Mouse (Mus musculus): ENCODE results near the gene Ifrd1. TPM values are rescaled to one million over a fixed set of nuclear protein-coding genes. Genes with fewer than 3 reads are reported as not detected.
A peak's percentile ranks its signal among the peaks of the same experiment; 100 is the strongest.

Gene Ifrd1
- polyA plus RNA-seq, 1 experiment from 2014 or later = 200 TPM

DNA sequence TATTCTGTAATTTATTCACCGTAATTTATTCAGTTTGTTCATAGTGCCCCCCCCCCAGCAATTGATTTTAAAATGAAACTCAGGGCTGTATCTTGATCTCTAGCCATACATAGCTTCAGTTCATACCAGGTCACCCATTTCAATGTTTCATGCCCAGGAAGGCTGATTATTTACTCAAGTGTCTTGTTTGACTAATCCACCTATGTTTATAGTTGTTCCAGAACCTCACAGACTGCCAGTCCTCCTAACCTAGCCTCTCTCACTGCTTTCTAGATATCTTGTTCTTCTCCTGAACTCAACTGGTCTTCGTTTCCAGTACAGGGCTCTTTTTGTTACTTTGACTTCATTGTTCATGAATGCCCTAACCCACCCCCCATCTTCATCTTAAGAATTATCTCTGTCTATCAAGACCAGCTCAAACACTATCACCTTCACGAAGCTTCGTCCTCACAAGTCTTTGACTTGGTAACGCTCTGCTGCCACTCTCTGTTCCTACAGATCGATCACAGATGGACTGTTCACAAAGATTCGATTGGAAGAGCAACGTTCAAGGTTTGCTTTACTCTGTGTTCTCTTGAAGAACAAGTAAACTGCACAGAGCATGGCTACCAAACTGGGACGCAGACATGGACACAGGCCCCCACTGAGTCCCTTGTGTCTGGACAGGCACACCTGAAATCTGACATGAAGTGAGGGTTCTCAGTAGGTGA, 24.0 kb downstream of the Ifrd1 start:
- no peak for ATAC-seq (replicated peaks; ENCODE audit: low FRiP score)
- no peak overlapping the region for H3K4me3 ChIP-seq (ENCODE audit: low read depth, low read length)
- no peaks in the 10 kb centered on the region for H3K27me3 ChIP-seq (ENCODE audit: control insufficient read depth, insufficient read depth, low read length)
- H3K4me2 ChIP-seq (ENCODE audit: low read depth, low read length, severe bottlenecking) = no peak overlapping the region
- H3K27ac ChIP-seq (ENCODE audit: low read depth, low read length) = no peak overlapping the region
- H3K9ac ChIP-seq (ENCODE audit: low read length) = no peak overlapping the region
- no peaks in the 10 kb centered on the region for H3K9me3 ChIP-seq (ENCODE audit: control insufficient read depth, low read length)
- no peak for DNase-seq (ENCODE audit: low spot score)
- no peaks in the 10 kb centered on the region for H3K36me3 ChIP-seq (ENCODE audit: control insufficient read depth, insufficient read depth, low read length)
- H3K4me1 ChIP-seq (replicated peaks; ENCODE audit: control insufficient read depth, insufficient read depth, low read length) = peaks cover 5% of the 10 kb centered on the region; the same call in 1 of the 2 replicates
- 95% methylated on average over 9 of the region's 9 CpGs for WGBS

DNA sequence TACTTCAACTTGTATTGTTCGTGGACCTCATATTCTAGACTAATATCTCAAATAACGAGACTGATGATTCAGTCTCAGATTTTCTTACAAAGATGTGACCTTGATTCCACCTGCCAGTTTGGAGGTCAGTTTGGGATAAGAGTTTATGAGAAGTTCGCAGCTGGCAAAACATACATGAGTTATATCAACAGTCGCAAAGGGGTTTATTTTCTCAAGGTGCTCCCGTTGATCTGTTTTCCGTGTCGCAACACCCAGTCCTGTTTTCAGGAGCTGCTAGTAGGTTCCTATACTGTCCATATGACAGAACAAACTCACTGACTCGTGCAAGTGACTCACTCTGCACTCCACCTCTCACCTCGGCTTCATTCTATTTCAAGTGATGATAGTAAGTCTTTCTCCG, 24.6 kb downstream of the Ifrd1 start:
- peak overlapping the region; percentile 39 for H3K9ac ChIP-seq (ENCODE audit: low read length)
- no peaks in the 10 kb centered on the region for H3K36me3 ChIP-seq (ENCODE audit: control insufficient read depth, insufficient read depth, low read length)
- H3K4me1 ChIP-seq (replicated peaks; ENCODE audit: control insufficient read depth, insufficient read depth, low read length) = peaks cover 5% of the 10 kb centered on the region; the same call in 1 of the 2 replicates
- no peaks in the 10 kb centered on the region for H3K9me3 ChIP-seq (ENCODE audit: control insufficient read depth, low read length)
- DNase-seq (ENCODE audit: low spot score) = no peak
- peak overlapping the region; percentile 53 for H3K4me2 ChIP-seq (ENCODE audit: low read depth, low read length, severe bottlenecking)
- WGBS = 61% methylated on average over 10 of the region's 10 CpGs
- H3K27me3 ChIP-seq (ENCODE audit: control insufficient read depth, insufficient read depth, low read length) = no peaks in the 10 kb centered on the region
- no peak for ATAC-seq (replicated peaks; ENCODE audit: low FRiP score)
- H3K4me3 ChIP-seq (ENCODE audit: low read depth, low read length) = peak overlapping the region; percentile 94
- no peak overlapping the region for H3K27ac ChIP-seq (ENCODE audit: low read depth, low read length)

DNA sequence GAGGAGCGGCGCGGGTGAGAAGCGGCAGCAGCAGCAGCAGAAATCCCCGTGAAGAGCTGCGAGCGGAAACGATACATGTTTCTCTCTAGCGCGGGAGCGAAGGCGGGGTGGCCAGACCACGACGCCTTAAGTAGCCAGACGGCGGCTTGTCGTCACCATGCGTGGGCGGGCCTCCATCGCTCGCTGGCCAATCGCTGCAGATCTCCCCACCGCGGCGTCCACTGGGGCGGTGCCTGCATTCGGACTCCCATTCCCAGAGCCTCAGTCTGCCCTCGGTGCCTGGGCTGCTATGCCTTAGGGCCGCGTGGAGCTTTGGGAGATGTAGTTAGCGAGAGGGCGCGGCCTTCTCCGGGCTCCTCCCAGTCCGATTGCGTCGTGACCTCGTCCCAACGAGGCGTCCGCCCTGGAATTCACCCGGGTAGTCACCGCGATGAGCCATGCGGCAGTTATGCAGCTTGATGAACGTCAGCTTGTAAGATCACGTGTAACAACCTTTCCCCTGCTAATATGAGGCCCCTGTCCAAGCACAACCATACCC, 25.2 kb downstream of the Ifrd1 start:
- ATAC-seq (replicated peaks; ENCODE audit: low FRiP score) = peak; percentile 99
- H3K36me3 ChIP-seq (ENCODE audit: control insufficient read depth, insufficient read depth, low read length) = no peaks in the 10 kb centered on the region
- peak overlapping the region; percentile 94 for H3K4me3 ChIP-seq (ENCODE audit: low read depth, low read length)

DNA sequence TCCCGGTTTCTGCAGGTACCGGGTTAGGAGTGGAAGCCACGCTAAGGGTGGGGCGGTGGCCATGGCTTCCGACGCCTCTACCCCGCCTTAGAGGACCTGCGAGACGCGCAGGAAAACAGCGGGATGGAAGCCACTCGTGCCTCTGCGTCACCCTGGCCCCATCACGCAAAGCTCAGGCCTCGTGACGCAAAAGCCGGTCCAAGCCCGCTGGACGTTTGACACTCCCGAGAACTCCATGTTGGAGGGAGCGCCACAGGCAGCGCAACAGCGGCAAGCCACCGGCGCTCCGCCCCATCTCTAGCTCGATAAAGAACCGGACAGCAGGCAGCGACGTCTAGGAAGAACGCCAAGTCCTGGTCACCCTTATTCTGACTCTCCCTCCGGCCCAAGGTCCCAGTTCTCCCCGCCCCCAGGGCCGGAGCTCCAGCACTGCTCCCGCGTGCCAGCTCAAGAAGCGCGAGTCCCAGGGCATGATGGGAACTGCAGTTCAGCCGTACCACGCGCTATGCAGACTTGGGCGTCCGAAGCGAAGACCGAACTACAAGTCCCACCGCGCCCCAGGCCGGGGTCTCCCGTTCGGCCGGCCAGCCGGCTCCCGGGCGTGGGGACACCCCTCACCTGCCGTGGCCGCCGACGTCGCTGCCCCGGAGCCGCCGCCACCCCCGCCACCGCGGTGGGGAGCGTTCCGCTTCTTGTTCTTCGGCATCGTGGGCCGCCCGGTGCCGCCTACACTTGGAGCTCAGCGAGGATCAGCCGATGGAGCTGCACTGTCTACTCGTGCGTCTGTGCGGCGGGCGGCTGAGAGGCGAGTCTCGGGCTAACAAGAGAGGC, 25.8 kb downstream of the Ifrd1 start:
- peak overlapping the region; percentile 94 for H3K4me3 ChIP-seq (ENCODE audit: low read depth, low read length)
- ATAC-seq (replicated peaks; ENCODE audit: low FRiP score) = peak; percentile 94
- H3K9ac ChIP-seq (ENCODE audit: low read length) = peak overlapping the region; percentile 90
- H3K27me3 ChIP-seq (ENCODE audit: control insufficient read depth, insufficient read depth, low read length) = no peaks in the 10 kb centered on the region
- WGBS = under 1% methylated on average over 78 of the region's 81 CpGs
- peak overlapping the region; percentile 59 for H3K4me2 ChIP-seq (ENCODE audit: low read depth, low read length, severe bottlenecking)
- peaks cover 5% of the 10 kb centered on the region; the same call in 1 of the 2 replicates for H3K4me1 ChIP-seq (replicated peaks; ENCODE audit: control insufficient read depth, insufficient read depth, low read length)
- peak overlapping the region; percentile 88 for H3K27ac ChIP-seq (ENCODE audit: low read depth, low read length)
- peak; percentile 95 for DNase-seq (ENCODE audit: low spot score)
- H3K9me3 ChIP-seq (ENCODE audit: control insufficient read depth, low read length) = no peaks in the 10 kb centered on the region
- no peaks in the 10 kb centered on the region for H3K36me3 ChIP-seq (ENCODE audit: control insufficient read depth, insufficient read depth, low read length)

More for the DNA sequence above, 25.2 kb downstream of the Ifrd1 start:
- WGBS = under 1% methylated on average over 47 of the region's 47 CpGs
- Histone ChIP-seq H3K27me3 (ENCODE audit: control insufficient read depth, insufficient read depth, low read length) (no peaks in the 10 kb centered on the region), H3K9ac (ENCODE audit: low read length) (peak overlapping the region; percentile 90), H3K4me1 (replicated peaks; ENCODE audit: control insufficient read depth, insufficient read depth, low read length) (peaks cover 5% of the 10 kb centered on the region; the same call in 1 of the 2 replicates), H3K4me2 (ENCODE audit: low read depth, low read length, severe bottlenecking) (peak overlapping the region; percentile 59), H3K9me3 (ENCODE audit: control insufficient read depth, low read length) (no peaks in the 10 kb centered on the region), H3K27ac (ENCODE audit: low read depth, low read length) (peak overlapping the region; percentile 88)
- peak; percentile 100 for DNase-seq (ENCODE audit: low spot score)

DNA sequence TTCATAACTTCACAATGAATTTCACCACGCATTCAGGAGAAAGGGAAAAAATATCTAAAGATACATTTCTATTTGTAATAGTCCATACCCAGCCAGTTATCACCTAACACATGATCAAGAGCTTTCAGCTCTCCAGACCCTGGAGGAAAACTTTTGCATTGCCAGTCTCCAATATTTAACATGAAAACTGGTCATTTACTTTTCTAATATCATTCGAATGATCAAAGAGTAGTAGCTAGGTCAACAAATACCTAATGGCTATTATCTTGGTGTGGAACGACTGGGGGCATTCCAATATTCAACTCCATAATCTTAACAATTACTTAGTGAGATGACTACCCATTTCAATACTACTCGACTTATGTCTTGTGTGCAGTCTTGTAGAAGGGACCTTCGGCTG, 26.7 kb downstream of the Ifrd1 start:
- ATAC-seq (replicated peaks; ENCODE audit: low FRiP score) (no peak), DNase-seq (ENCODE audit: low spot score) (no peak)
- Histone ChIP-seq H3K4me1 (replicated peaks; ENCODE audit: control insufficient read depth, insufficient read depth, low read length) (peaks cover 5% of the 10 kb centered on the region; the same call in 1 of the 2 replicates), H3K9me3 (ENCODE audit: control insufficient read depth, low read length) (no peaks in the 10 kb centered on the region), H3K4me3 (ENCODE audit: low read depth, low read length) (peak overlapping the region; percentile 94), H3K4me2 (ENCODE audit: low read depth, low read length, severe bottlenecking) (peak overlapping the region; percentile 59), H3K27me3 (ENCODE audit: control insufficient read depth, insufficient read depth, low read length) (no peaks in the 10 kb centered on the region), H3K36me3 (ENCODE audit: control insufficient read depth, insufficient read depth, low read length) (no peaks in the 10 kb centered on the region; the same call in 1 of the 2 replicates), H3K9ac (ENCODE audit: low read length) (peak overlapping the region; percentile 90), H3K27ac (ENCODE audit: low read depth, low read length) (peak overlapping the region; percentile 64; the same call in 1 of the 2 replicates)
- WGBS = 20% methylated on average over 5 of the region's 5 CpGs

DNA sequence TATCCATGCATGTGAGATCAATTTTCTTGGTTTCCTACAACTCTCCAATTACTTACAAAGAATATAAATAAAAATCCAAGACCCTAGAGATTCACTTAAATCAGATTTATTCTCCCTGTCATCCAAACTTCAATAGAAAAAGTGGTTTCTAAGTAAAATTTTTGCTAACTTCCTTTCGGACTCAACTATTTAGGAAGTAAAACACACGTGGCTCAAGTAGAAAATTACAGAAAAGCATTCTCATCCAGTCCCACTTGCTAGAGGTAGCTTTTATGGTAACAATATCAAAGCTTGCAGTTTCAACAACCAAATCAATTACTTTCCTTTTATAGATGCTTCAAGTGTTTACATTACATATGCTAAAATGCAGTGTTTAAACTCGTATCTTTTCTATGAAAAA, 27.4 kb downstream of the Ifrd1 start:
- Histone ChIP-seq H3K9ac (ENCODE audit: low read length) (no peak overlapping the region; the same call in 1 of the 2 replicates), H3K4me3 (ENCODE audit: low read depth, low read length) (peak overlapping the region; percentile 94), H3K9me3 (ENCODE audit: control insufficient read depth, low read length) (no peaks in the 10 kb centered on the region), H3K4me2 (ENCODE audit: low read depth, low read length, severe bottlenecking) (peak overlapping the region; percentile 59), H3K27me3 (ENCODE audit: control insufficient read depth, insufficient read depth, low read length) (no peaks in the 10 kb centered on the region), H3K27ac (ENCODE audit: low read depth, low read length) (no peak overlapping the region), H3K36me3 (ENCODE audit: control insufficient read depth, insufficient read depth, low read length) (no peaks in the 10 kb centered on the region; the same call in 1 of the 2 replicates), H3K4me1 (replicated peaks; ENCODE audit: control insufficient read depth, insufficient read depth, low read length) (peaks cover 5% of the 10 kb centered on the region; the same call in 1 of the 2 replicates)
- WGBS = 44% methylated on average over 3 of the region's 3 CpGs
- DNase-seq (ENCODE audit: low spot score) (no peak), ATAC-seq (replicated peaks; ENCODE audit: low FRiP score) (no peak)

DNA sequence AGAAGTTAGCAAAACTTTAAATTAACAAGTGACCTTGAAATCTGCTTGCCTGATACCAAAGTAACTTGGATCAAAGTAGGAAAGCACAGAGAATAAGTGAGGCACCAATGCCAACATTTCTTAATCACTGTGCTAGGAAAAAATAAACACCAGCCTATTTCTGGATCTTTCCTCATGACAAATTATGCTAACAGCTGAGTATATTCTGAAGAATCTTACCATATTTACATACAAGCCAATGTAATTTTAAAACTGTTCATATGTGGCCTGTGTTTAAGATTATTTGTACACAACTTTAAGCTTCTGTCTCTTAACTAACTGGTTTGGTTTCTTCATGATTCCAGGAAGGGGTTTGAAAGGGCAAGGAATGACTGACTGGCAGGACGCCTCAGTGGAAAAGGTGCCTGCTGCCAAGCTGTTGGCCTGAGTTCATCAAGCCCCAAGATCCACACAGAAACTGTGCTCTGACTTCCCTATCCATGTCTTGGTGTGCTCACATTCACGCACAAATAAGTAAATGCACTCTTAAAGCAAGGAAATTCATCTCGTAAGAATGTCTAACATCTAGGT, 28.2 kb downstream of the Ifrd1 start:
- H3K9ac ChIP-seq (ENCODE audit: low read length) = peak overlapping the region; percentile 29; the same call in 1 of the 2 replicates
- WGBS = 61% methylated on average over 3 of the region's 3 CpGs

DNA sequence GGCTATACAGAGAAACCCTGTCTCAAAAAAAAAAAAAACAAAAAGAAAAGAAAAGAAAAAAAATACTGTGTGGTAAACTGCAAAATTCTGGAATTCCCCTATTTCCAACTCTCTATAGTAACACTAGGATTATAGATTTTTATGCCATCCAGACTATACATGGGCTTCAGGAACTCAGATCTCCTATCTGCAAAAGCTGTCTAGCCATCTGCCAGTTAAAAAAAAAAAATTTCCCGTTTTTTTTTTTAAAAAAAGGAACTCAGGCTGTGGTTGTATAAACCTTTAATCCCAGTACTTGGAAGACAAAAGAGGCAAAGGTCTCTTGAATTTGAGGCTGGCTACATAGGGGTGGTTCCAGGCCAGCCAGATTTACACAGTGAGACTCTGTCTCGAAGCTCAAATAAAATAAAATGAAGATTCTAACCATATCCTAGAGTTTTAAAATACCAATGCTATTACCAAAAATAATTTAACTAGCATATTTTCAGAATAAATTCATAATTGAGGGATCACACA, 29.8 kb downstream of the Ifrd1 start:
- WGBS = 80% methylated on average over 2 of the region's 2 CpGs
- ATAC-seq (replicated peaks; ENCODE audit: low FRiP score) (no peak), DNase-seq (ENCODE audit: low spot score) (no peak)
- Histone ChIP-seq H3K4me1 (replicated peaks; ENCODE audit: control insufficient read depth, insufficient read depth, low read length) (peaks cover 5% of the 10 kb centered on the region; the same call in 1 of the 2 replicates), H3K36me3 (ENCODE audit: control insufficient read depth, insufficient read depth, low read length) (peaks cover 6% of the 10 kb centered on the region; the same call in 1 of the 2 replicates), H3K4me2 (ENCODE audit: low read depth, low read length, severe bottlenecking) (no peak overlapping the region), H3K9ac (ENCODE audit: low read length) (no peak overlapping the region), H3K27ac (ENCODE audit: low read depth, low read length) (no peak overlapping the region), H3K9me3 (ENCODE audit: control insufficient read depth, low read length) (no peaks in the 10 kb centered on the region), H3K27me3 (ENCODE audit: control insufficient read depth, insufficient read depth, low read length) (no peaks in the 10 kb centered on the region), H3K4me3 (ENCODE audit: low read depth, low read length) (no peak overlapping the region)

More for the DNA sequence above, 28.2 kb downstream of the Ifrd1 start:
- H3K4me1 ChIP-seq (replicated peaks; ENCODE audit: control insufficient read depth, insufficient read depth, low read length) = peaks cover 5% of the 10 kb centered on the region; the same call in 1 of the 2 replicates
- ATAC-seq (replicated peaks; ENCODE audit: low FRiP score) (no peak), DNase-seq (ENCODE audit: low spot score) (no peak)
- peaks cover 4% of the 10 kb centered on the region; the same call in 1 of the 2 replicates for H3K36me3 ChIP-seq (ENCODE audit: control insufficient read depth, insufficient read depth, low read length)
- H3K27ac ChIP-seq (ENCODE audit: low read depth, low read length) = no peak overlapping the region
- peak overlapping the region; percentile 59; the same call in 1 of the 2 replicates for H3K4me2 ChIP-seq (ENCODE audit: low read depth, low read length, severe bottlenecking)
- H3K4me3 ChIP-seq (ENCODE audit: low read depth, low read length) = peak overlapping the region; percentile 8; the same call in 1 of the 2 replicates
- H3K27me3 ChIP-seq (ENCODE audit: control insufficient read depth, insufficient read depth, low read length) = no peaks in the 10 kb centered on the region
- H3K9me3 ChIP-seq (ENCODE audit: control insufficient read depth, low read length) = no peaks in the 10 kb centered on the region

All from forebrain, embryonic 11.5 days (tissue).